Mouse (Mus musculus): ENCODE results near the gene Sept9. TPM values are rescaled to one million over a fixed set of nuclear protein-coding genes. Genes with fewer than 3 reads are reported as not detected.

Sept9 gene
- polyA plus RNA-seq, 2 experiments, result 14.9 to 25.5 TPM

- 57% methylated on average over 6 of the region's 6 CpGs for WGBS (ENCODE audit: insufficient replicate concordance)
- Histone ChIP-seq H3K27ac (no peak overlapping the region), H3K4me2 (ENCODE audit: low read depth) (no peak overlapping the region), H3K9me3 (ENCODE audit: control insufficient read depth, low read length) (no peaks in the 10 kb centered on the region), H3K9ac (replicated peaks) (no peak overlapping the region), H3K4me1 (replicated peaks; ENCODE audit: control insufficient read depth in 2 of 2, insufficient read depth in 2 of 2, low read length in 1 of 2) (peaks cover 0 to 6% of the 10 kb centered on the region in 2 experiments; a peak in 1 of 4 replicates), H3K27me3 (ENCODE audit: control insufficient read depth, insufficient read depth, low read length) (no peaks in the 10 kb centered on the region), H3K36me3 (replicated peaks; ENCODE audit: control insufficient read depth, insufficient read depth, low read depth) (no peaks in the 10 kb centered on the region), H3K4me3 (ENCODE audit: insufficient read depth in 1 of 2, low read depth in 2 of 2, low read length in 2 of 2) (no peak overlapping the region)
- DNase-seq (ENCODE audit: low read depth in 3 of 3, low spot score in 3 of 3) (no peak), ATAC-seq (ENCODE audit: insufficient read depth) (no peak)
- no peak for TF ChIP-seq EP300 (IDR thresholded peaks at IDR 0.05; ENCODE audit: low read depth)
Observed at GRCm38 (mm10) chr11:117218070-117218469, 18.6 kb downstream of the Sept9 start.

- Histone ChIP-seq H3K4me3 (ENCODE audit: insufficient read depth in 1 of 2, low read depth in 2 of 2, low read length in 2 of 2) (no peak overlapping the region), H3K9me3 (ENCODE audit: control insufficient read depth, low read length) (no peaks in the 10 kb centered on the region), H3K36me3 (replicated peaks; ENCODE audit: control insufficient read depth, insufficient read depth, low read depth) (no peaks in the 10 kb centered on the region), H3K27me3 (ENCODE audit: control insufficient read depth, insufficient read depth, low read length) (no peaks in the 10 kb centered on the region), H3K4me1 (replicated peaks; ENCODE audit: control insufficient read depth in 2 of 2, insufficient read depth in 2 of 2, low read length in 1 of 2) (peaks cover 0 to 6% of the 10 kb centered on the region in 2 experiments; a peak in 1 of 4 replicates), H3K27ac (no peak overlapping the region), H3K4me2 (ENCODE audit: low read depth) (no peak overlapping the region), H3K9ac (replicated peaks) (no peak overlapping the region)
- DNase-seq (ENCODE audit: low read depth in 3 of 3, low spot score in 3 of 3) (no peak), ATAC-seq (ENCODE audit: insufficient read depth) (no peak)
- no peak for TF ChIP-seq CTCF (IDR thresholded peaks at IDR 0.05; ENCODE audit: low read depth)
- no peak for TF ChIP-seq EP300 (IDR thresholded peaks at IDR 0.05; ENCODE audit: low read depth)
- 72% methylated on average over 6 of the region's 6 CpGs for WGBS (ENCODE audit: insufficient replicate concordance)
Observed at GRCm38 (mm10) chr11:117218498-117218897, 19.0 kb downstream of the Sept9 start.

- DNase-seq (ENCODE audit: low read depth in 3 of 3, low spot score in 3 of 3), result no peak
- no peaks in the 10 kb centered on the region for H3K9me3 ChIP-seq (ENCODE audit: control insufficient read depth, low read length)
- 52% methylated on average over 8 of the region's 8 CpGs for WGBS (ENCODE audit: insufficient replicate concordance)
- peaks cover 0 to 6% of the 10 kb centered on the region in 2 experiments; a peak in 1 of 4 replicates for H3K4me1 ChIP-seq (replicated peaks; ENCODE audit: control insufficient read depth in 2 of 2, insufficient read depth in 2 of 2, low read length in 1 of 2)
- no peak overlapping the region for H3K4me2 ChIP-seq (ENCODE audit: low read depth)
- H3K27ac ChIP-seq, result no peak overlapping the region
- H3K9ac ChIP-seq (replicated peaks), result no peak overlapping the region
- H3K36me3 ChIP-seq (replicated peaks; ENCODE audit: control insufficient read depth, insufficient read depth, low read depth), result no peaks in the 10 kb centered on the region
- no peaks in the 10 kb centered on the region for H3K27me3 ChIP-seq (ENCODE audit: control insufficient read depth, insufficient read depth, low read length)
- no peak overlapping the region for H3K4me3 ChIP-seq (ENCODE audit: insufficient read depth in 1 of 2, low read depth in 2 of 2, low read length in 2 of 2)
- ATAC-seq (ENCODE audit: insufficient read depth), result no peak
- TF ChIP-seq EP300 (IDR thresholded peaks at IDR 0.05; ENCODE audit: low read depth), result no peak
- no peak for TF ChIP-seq CTCF (IDR thresholded peaks at IDR 0.05; ENCODE audit: low read depth)
Observed at GRCm38 (mm10) chr11:117220777-117221176, 21.3 kb downstream of the Sept9 start.

- no peak for ATAC-seq (ENCODE audit: insufficient read depth)
- TF ChIP-seq CTCF (IDR thresholded peaks at IDR 0.05; ENCODE audit: low read depth) (no peak), EP300 (IDR thresholded peaks at IDR 0.05; ENCODE audit: low read depth) (no peak)
- WGBS (ENCODE audit: insufficient replicate concordance), result 58% methylated on average over 6 of the region's 6 CpGs
Observed at GRCm38 (mm10) chr11:117221182-117221581, 21.7 kb downstream of the Sept9 start.

GRCm38 (mm10) chr11:117222899-117223298, 23.4 kb downstream of the Sept9 start:
- Histone ChIP-seq H3K27me3 (ENCODE audit: control insufficient read depth, insufficient read depth, low read length) (no peaks in the 10 kb centered on the region), H3K36me3 (replicated peaks; ENCODE audit: control insufficient read depth, insufficient read depth, low read depth) (no peaks in the 10 kb centered on the region), H3K4me2 (ENCODE audit: low read depth) (no peak overlapping the region), H3K27ac (no peak overlapping the region), H3K4me3 (ENCODE audit: insufficient read depth in 1 of 2, low read depth in 2 of 2, low read length in 2 of 2) (no peak overlapping the region), H3K4me1 (replicated peaks; ENCODE audit: control insufficient read depth in 2 of 2, insufficient read depth in 2 of 2, low read length in 1 of 2) (peaks cover 0 to 6% of the 10 kb centered on the region in 2 experiments; a peak in 1 of 4 replicates), H3K9ac (replicated peaks) (no peak overlapping the region), H3K9me3 (ENCODE audit: control insufficient read depth, low read length) (no peaks in the 10 kb centered on the region)
- DNase-seq (ENCODE audit: low read depth in 3 of 3, low spot score in 3 of 3), result no peak
- 40% methylated on average over 8 of the region's 8 CpGs for WGBS (ENCODE audit: insufficient replicate concordance)
- no peak for TF ChIP-seq CTCF (IDR thresholded peaks at IDR 0.05; ENCODE audit: low read depth)
- no peak for TF ChIP-seq EP300 (IDR thresholded peaks at IDR 0.05; ENCODE audit: low read depth)
- no peak for ATAC-seq (ENCODE audit: insufficient read depth)

More at GRCm38 (mm10) chr11:117221182-117221581, 21.7 kb downstream of the Sept9 start:
- peaks cover 0 to 6% of the 10 kb centered on the region in 2 experiments; a peak in 1 of 4 replicates for H3K4me1 ChIP-seq (replicated peaks; ENCODE audit: control insufficient read depth in 2 of 2, insufficient read depth in 2 of 2, low read length in 1 of 2)
- no peak overlapping the region for H3K9ac ChIP-seq (replicated peaks)
- no peaks in the 10 kb centered on the region for H3K36me3 ChIP-seq (replicated peaks; ENCODE audit: control insufficient read depth, insufficient read depth, low read depth)
- no peak for DNase-seq (ENCODE audit: low read depth in 3 of 3, low spot score in 3 of 3)
- H3K4me3 ChIP-seq (ENCODE audit: insufficient read depth in 1 of 2, low read depth in 2 of 2, low read length in 2 of 2), result no peak overlapping the region
- H3K27ac ChIP-seq, result no peak overlapping the region
- no peak overlapping the region for H3K4me2 ChIP-seq (ENCODE audit: low read depth)
- H3K9me3 ChIP-seq (ENCODE audit: control insufficient read depth, low read length), result no peaks in the 10 kb centered on the region
- H3K27me3 ChIP-seq (ENCODE audit: control insufficient read depth, insufficient read depth, low read length), result no peaks in the 10 kb centered on the region
